Mouse (Mus musculus): ENCODE measurements around the gene Odf3.

Gene Odf3

GRCm38 (mm10) chr7:140844905-140845665, 2.5 kb upstream of the Odf3 start, which contains the start of gene Scgb1c1:
Gene Scgb1c1 (plus strand): TSS chr7:140845547.
- DNase-seq, result peak; percentile 77 to 90

- DNase-seq, result no peak
Measured at GRCm38 (mm10) chr7:140845683-140846082, 1.9 kb upstream of the Odf3 start.

GRCm38 (mm10) chr7:140846676-140847075, 929 bp upstream of the Odf3 start:
- DNase-seq, result no peak

- DNase-seq, result no peak
Measured at GRCm38 (mm10) chr7:140848591-140848990, 986 bp downstream of the Odf3 start.

- no peak for DNase-seq
Measured at GRCm38 (mm10) chr7:140851916-140852315, 4.3 kb downstream of the Odf3 start.

GRCm38 (mm10) chr7:140853386-140853785, 5.8 kb downstream of the Odf3 start:
- peak; percentile 54 to 75 for DNase-seq

GRCm38 (mm10) chr7:140854483-140854882, 6.9 kb downstream of the Odf3 start:
- no peak for DNase-seq

GRCm38 (mm10) chr7:140855181-140855580, 7.6 kb downstream of the Odf3 start:
- DNase-seq, result no peak

GRCm38 (mm10) chr7:140855860-140856784, 8.5 kb downstream of the Odf3 start, which contains the start of gene Gm45785:
Gene Gm45785 (minus strand): TSS chr7:140856331.
- peak; percentile 92 to 93 for DNase-seq

- DNase-seq, result peak; percentile 89 to 90
Measured at GRCm38 (mm10) chr7:140856785-140857549, 9.4 kb downstream of the Odf3 start, which contains the start of gene Ric8a. Gene Ric8a (plus strand): TSS chr7:140856957.

GRCm38 (mm10) chr7:140857550-140858505, 10.2 kb downstream of the Odf3 start, which contains the start of gene Bet1l:
Gene Bet1l (minus strand): TSS chr7:140857577.
- no peak for DNase-seq

- DNase-seq, result no peak
Measured at GRCm38 (mm10) chr7:140858746-140859145, 11.1 kb downstream of the Odf3 start.

GRCm38 (mm10) chr7:140859997-140860396, 12.4 kb downstream of the Odf3 start:
- DNase-seq, result no peak

GRCm38 (mm10) chr7:140860728-140861127, 13.1 kb downstream of the Odf3 start:
- no peak for DNase-seq

- DNase-seq, result no peak
Measured at GRCm38 (mm10) chr7:140864761-140865160, 17.2 kb downstream of the Odf3 start.

- DNase-seq, result no peak
Measured at GRCm38 (mm10) chr7:140874224-140874623, 26.6 kb downstream of the Odf3 start.

GRCm38 (mm10) chr7:140877364-140877763, 29.8 kb downstream of the Odf3 start:
- no peak for DNase-seq

- DNase-seq, result no peak
Measured at GRCm38 (mm10) chr7:140879355-140879754, 31.8 kb downstream of the Odf3 start.

- DNase-seq, result peak; percentile 65 to 69
Measured at GRCm38 (mm10) chr7:140880419-140880818, 32.8 kb downstream of the Odf3 start.

- peak; percentile 37 to 53 for DNase-seq
Measured at GRCm38 (mm10) chr7:140880865-140881515, 33.4 kb downstream of the Odf3 start.

Data from kidney, adult 8-10 months (tissue).